Mouse (Mus musculus): ENCODE data around the gene Rnf38.
A peak's percentile ranks its signal among the peaks of the same experiment; 100 is the strongest.

- TF ChIP-seq POLR2A (IDR thresholded peaks at IDR 0.05; ENCODE audit: extremely low read depth, insufficient read depth, low read length) (no peak), CTCF (IDR thresholded peaks at IDR 0.05; ENCODE audit: low read depth, low read length) (peak; percentile 31)
Measured at GRCm38 (mm10) chr4:44119410-44120201, 114.0 kb downstream of the Rnf38 start.
